Mouse (Mus musculus): ENCODE results near the gene Gm20388. TPM values are rescaled to one million over a fixed set of nuclear protein-coding genes. Genes with fewer than 3 reads are reported as not detected.
A peak's percentile ranks its signal among the peaks of the same experiment; 100 is the strongest.

The Gm20388 gene
- polyA plus RNA-seq, 1 experiment, result 18.7 TPM

- Histone ChIP-seq H3K27me3 (ENCODE audit: control insufficient read depth, insufficient read depth, low read length) (no peaks in the 10 kb centered on the region), H3K27ac (ENCODE audit: insufficient read depth, low read length) (no peak overlapping the region), H3K4me1 (ENCODE audit: control insufficient read depth, insufficient read depth, low read length) (peaks cover 18% of the 10 kb centered on the region), H3K4me3 (replicated peaks; ENCODE audit: insufficient read depth, low read depth, low read length) (no peak overlapping the region)
- WGBS, result 65% methylated on average over 6 of the region's 6 CpGs
- no peak for DNase-seq
- no peak for TF ChIP-seq POLR2A (IDR thresholded peaks at IDR 0.05; ENCODE audit: borderline replicate concordance, insufficient read depth, low read length)
- TF ChIP-seq CTCF (IDR thresholded peaks at IDR 0.05; ENCODE audit: borderline replicate concordance, insufficient read depth, low read depth, low read length), result no peak
Observed at GRCm38 (mm10) chr8:120075347-120075746, 164.7 kb downstream of the Gm20388 start.

DNA sequence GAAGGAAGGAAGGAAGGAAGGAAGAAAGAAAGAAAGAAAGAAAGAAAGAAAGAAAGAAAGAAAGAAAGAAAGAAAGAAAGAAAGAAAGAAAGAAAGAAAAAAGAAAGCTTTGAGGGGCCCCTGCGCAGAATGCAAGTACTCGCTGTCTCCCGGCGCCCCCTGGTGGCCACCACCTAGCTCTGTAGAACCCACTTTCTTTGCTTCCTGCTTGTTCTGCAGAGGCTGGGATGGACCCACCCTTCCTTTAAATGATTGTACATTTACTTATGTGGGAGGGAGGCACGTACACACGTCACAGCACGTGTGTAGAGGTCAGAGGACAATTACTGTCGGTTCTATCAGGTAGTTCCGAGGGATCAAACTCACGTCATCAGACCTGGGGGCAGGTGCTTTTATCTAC is 167.4 kb downstream of the Gm20388 start:
- peak; percentile 69 to 76 for DNase-seq
- no peaks in the 10 kb centered on the region for H3K27me3 ChIP-seq (ENCODE audit: control insufficient read depth, insufficient read depth, low read length)
- WGBS, result 17% methylated on average over 10 of the region's 10 CpGs
- H3K4me3 ChIP-seq (replicated peaks; ENCODE audit: insufficient read depth, low read depth, low read length), result no peak overlapping the region
- no peak overlapping the region for H3K27ac ChIP-seq (ENCODE audit: insufficient read depth, low read length)
- H3K4me1 ChIP-seq (ENCODE audit: control insufficient read depth, insufficient read depth, low read length), result peaks cover 6% of the 10 kb centered on the region
- peak; percentile 76 for TF ChIP-seq CTCF (IDR thresholded peaks at IDR 0.05; ENCODE audit: borderline replicate concordance, insufficient read depth, low read depth, low read length)
- TF ChIP-seq POLR2A (IDR thresholded peaks at IDR 0.05; ENCODE audit: borderline replicate concordance, insufficient read depth, low read length), result no peak

DNA sequence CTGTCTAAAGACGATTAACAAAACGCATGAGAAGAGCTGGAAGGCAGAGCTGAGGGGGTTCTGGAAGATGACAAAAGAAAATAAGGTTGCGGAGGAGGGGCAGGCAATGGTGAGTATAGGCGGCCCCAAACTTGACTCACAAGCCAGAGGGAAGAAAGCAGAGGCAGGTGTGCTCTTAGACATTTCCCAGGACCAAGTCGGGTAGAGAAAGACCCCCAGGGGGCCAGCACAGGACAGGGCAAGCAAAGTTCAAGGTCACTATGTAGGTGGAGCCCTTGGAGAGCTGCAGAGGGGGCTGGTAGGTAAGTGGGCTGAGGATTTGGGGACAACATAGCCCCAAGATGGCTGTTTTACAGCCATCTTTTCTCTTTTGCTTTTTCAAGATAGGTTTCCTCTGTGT is 168.7 kb downstream of the Gm20388 start:
- Histone ChIP-seq H3K4me3 (replicated peaks; ENCODE audit: insufficient read depth, low read depth, low read length) (no peak overlapping the region), H3K27me3 (ENCODE audit: control insufficient read depth, insufficient read depth, low read length) (no peaks in the 10 kb centered on the region), H3K4me1 (ENCODE audit: control insufficient read depth, insufficient read depth, low read length) (peaks cover 6% of the 10 kb centered on the region), H3K27ac (ENCODE audit: insufficient read depth, low read length) (no peak overlapping the region)
- TF ChIP-seq CTCF (IDR thresholded peaks at IDR 0.05; ENCODE audit: borderline replicate concordance, insufficient read depth, low read depth, low read length) (no peak), POLR2A (IDR thresholded peaks at IDR 0.05; ENCODE audit: borderline replicate concordance, insufficient read depth, low read length) (no peak)
- DNase-seq, result no peak
- 59% methylated on average over 5 of the region's 5 CpGs for WGBS

DNA sequence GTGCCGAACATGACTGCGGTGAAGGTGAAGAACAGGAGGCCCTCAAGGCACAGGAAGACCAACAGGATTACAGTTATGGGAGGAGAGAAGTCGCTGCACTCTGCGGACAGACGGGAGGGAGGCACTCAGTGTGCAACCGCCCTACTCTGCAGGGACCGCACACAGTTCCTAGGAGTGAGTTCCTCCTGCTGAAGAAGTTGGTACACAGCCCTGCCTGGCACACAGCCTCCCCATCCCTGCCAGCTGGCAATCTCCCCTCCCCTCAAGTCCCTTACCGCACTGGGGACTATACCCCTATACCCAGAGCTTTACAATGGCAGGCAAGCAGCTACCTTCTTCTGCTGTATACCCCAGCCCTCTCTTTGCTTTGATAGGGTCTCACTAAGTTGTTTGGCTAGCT is 172.6 kb downstream of the Gm20388 start:
- no peak for TF ChIP-seq POLR2A (IDR thresholded peaks at IDR 0.05; ENCODE audit: borderline replicate concordance, insufficient read depth, low read length)
- TF ChIP-seq CTCF (IDR thresholded peaks at IDR 0.05; ENCODE audit: borderline replicate concordance, insufficient read depth, low read depth, low read length), result no peak
- WGBS, result 22% methylated on average over 8 of the region's 8 CpGs
- H3K27ac ChIP-seq (ENCODE audit: insufficient read depth, low read length), result no peak overlapping the region
- peak; percentile 54 to 57 for DNase-seq
- peaks cover 6% of the 10 kb centered on the region for H3K4me1 ChIP-seq (ENCODE audit: control insufficient read depth, insufficient read depth, low read length)
- no peak overlapping the region for H3K4me3 ChIP-seq (replicated peaks; ENCODE audit: insufficient read depth, low read depth, low read length)
- H3K27me3 ChIP-seq (ENCODE audit: control insufficient read depth, insufficient read depth, low read length), result no peaks in the 10 kb centered on the region

DNA sequence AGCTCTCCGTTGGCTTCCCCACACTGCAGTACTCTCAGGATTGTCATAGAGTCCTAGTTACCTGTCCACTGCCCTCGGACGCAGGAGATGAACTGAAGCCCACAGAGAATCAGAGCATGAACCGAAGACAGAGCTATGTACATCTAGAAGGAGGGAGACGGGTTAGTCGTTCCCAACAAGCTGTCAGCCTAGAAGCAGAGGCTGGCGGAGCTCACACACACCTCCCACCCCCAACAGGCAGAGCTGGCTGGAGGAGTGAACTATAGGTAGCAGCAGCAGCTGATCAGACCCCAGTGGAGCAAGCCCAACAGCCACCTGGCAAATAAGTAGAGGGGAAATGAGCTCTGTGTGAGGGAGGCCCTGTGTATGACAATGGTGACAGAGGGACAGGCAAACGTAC is 174.1 kb downstream of the Gm20388 start:
- DNase-seq, result no peak
- WGBS, result 82% methylated on average over 8 of the region's 8 CpGs
- H3K27ac ChIP-seq (ENCODE audit: insufficient read depth, low read length), result no peak overlapping the region
- no peak overlapping the region for H3K4me3 ChIP-seq (replicated peaks; ENCODE audit: insufficient read depth, low read depth, low read length)
- peaks cover 9% of the 10 kb centered on the region for H3K4me1 ChIP-seq (ENCODE audit: control insufficient read depth, insufficient read depth, low read length)
- TF ChIP-seq CTCF (IDR thresholded peaks at IDR 0.05; ENCODE audit: borderline replicate concordance, insufficient read depth, low read depth, low read length) (no peak), POLR2A (IDR thresholded peaks at IDR 0.05; ENCODE audit: borderline replicate concordance, insufficient read depth, low read length) (no peak)
- H3K27me3 ChIP-seq (ENCODE audit: control insufficient read depth, insufficient read depth, low read length), result no peaks in the 10 kb centered on the region

DNA sequence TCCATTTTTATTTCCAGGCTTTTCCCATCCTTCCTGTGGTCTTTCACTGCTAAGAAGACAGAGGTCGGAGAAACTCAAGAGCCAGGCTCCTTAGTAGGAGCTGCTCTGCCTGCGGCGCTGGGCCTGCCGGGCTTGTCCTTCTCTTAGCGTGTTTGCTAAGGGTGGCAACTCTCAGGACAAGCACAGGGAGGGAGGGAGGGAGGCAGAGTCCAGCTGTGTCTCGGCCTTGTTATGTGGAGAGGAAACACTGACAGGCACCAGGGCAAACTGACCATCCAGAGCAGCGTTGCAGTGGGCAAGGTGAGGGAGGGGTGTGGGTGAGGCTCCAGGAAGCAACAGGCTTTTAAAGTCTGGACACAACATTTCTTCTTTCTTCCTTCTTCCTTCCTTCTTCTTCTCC is 178.9 kb downstream of the Gm20388 start:
- WGBS, result 87% methylated on average over 7 of the region's 7 CpGs
- no peak for DNase-seq
- Histone ChIP-seq H3K4me3 (replicated peaks; ENCODE audit: insufficient read depth, low read depth, low read length) (no peak overlapping the region), H3K27ac (ENCODE audit: insufficient read depth, low read length) (no peak overlapping the region), H3K4me1 (ENCODE audit: control insufficient read depth, insufficient read depth, low read length) (peaks cover 27% of the 10 kb centered on the region), H3K27me3 (ENCODE audit: control insufficient read depth, insufficient read depth, low read length) (no peaks in the 10 kb centered on the region)
- TF ChIP-seq POLR2A (IDR thresholded peaks at IDR 0.05; ENCODE audit: borderline replicate concordance, insufficient read depth, low read length) (no peak), CTCF (IDR thresholded peaks at IDR 0.05; ENCODE audit: borderline replicate concordance, insufficient read depth, low read depth, low read length) (no peak)

- DNase-seq, result peak; percentile 63 to 82
- TF ChIP-seq CTCF (IDR thresholded peaks at IDR 0.05; ENCODE audit: borderline replicate concordance, insufficient read depth, low read depth, low read length) (no peak), POLR2A (IDR thresholded peaks at IDR 0.05; ENCODE audit: borderline replicate concordance, insufficient read depth, low read length) (no peak)
- Histone ChIP-seq H3K4me1 (ENCODE audit: control insufficient read depth, insufficient read depth, low read length) (peaks cover 40% of the 10 kb centered on the region), H3K27me3 (ENCODE audit: control insufficient read depth, insufficient read depth, low read length) (no peaks in the 10 kb centered on the region), H3K4me3 (replicated peaks; ENCODE audit: insufficient read depth, low read depth, low read length) (no peak overlapping the region), H3K27ac (ENCODE audit: insufficient read depth, low read length) (peak overlapping the region; percentile 43)
- WGBS, result 25% methylated on average over 3 of the region's 3 CpGs
Observed at GRCm38 (mm10) chr8:120091032-120091431, 180.4 kb downstream of the Gm20388 start.

- H3K27ac ChIP-seq (ENCODE audit: insufficient read depth, low read length), result no peak overlapping the region
- WGBS, result 91% methylated on average over 3 of the region's 3 CpGs
- no peak overlapping the region for H3K4me3 ChIP-seq (replicated peaks; ENCODE audit: insufficient read depth, low read depth, low read length)
- H3K4me1 ChIP-seq (ENCODE audit: control insufficient read depth, insufficient read depth, low read length), result peaks cover 46% of the 10 kb centered on the region
- no peak for DNase-seq
- TF ChIP-seq CTCF (IDR thresholded peaks at IDR 0.05; ENCODE audit: borderline replicate concordance, insufficient read depth, low read depth, low read length) (no peak), POLR2A (IDR thresholded peaks at IDR 0.05; ENCODE audit: borderline replicate concordance, insufficient read depth, low read length) (no peak)
- no peaks in the 10 kb centered on the region for H3K27me3 ChIP-seq (ENCODE audit: control insufficient read depth, insufficient read depth, low read length)
Observed at GRCm38 (mm10) chr8:120093103-120093502, 182.5 kb downstream of the Gm20388 start.
